Mouse (Mus musculus): Measurements from ENCODE around the gene Ric8b.

Ric8b gene

DNA sequence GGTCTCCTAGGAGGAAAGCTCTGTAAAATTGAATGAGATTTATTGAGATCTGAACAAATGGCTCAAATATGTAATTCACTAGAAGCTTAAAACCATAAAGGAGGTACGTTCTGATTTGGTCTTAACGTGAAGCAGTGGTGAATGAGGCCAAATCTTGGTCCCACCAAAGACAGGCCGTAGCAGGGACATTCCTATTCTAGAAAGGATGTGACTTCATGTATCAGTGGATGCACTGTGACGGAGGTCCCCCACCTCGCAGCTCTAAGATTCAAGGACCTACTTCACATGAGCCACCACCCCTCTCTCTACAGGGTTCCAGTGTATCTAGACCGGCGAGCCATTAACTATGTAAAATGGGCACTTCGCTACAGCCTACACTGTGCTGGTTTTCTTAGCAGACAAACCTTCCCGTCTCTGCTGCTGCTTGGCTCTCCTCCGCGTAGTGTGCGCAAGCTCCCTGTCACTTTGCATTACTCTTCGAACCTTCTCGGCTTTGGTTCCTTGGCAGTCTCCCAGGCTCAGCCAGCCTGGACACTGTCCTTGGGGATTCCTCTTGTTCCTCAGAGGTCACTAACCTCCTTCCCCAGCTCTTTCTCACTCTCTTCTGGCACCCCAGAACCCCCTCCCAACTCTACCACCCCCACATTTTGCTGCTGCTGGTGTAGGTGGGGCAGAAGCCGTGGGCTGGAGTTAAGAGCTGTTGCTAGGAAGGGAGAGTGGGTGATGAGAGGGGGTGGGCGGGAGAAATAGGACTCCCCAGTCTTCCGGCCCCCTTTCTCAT is 8.2 kb upstream of the Ric8b start:
- DNase-seq (ENCODE audit: low read depth) = no peak

DNA sequence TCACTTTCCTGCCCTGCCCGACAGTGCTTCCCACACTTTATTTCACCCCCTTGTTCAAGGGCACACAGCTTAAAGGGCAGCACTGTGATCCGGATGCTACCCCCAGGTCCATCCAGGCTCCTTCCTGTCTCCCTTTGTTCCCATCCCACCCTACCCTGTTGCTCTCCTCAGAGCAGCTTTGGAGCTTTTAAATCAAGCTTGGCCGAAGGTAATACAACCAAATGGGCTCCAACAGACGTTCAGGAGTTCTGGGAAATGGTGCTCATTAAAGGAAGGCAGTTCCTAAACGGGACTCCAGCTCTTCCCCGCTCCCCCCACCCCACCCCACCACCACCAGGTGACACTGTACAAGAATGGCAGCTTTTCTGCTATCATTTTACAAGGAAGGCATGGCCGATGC is 7.2 kb upstream of the Ric8b start:
- no peak for DNase-seq (ENCODE audit: low read depth)

DNA sequence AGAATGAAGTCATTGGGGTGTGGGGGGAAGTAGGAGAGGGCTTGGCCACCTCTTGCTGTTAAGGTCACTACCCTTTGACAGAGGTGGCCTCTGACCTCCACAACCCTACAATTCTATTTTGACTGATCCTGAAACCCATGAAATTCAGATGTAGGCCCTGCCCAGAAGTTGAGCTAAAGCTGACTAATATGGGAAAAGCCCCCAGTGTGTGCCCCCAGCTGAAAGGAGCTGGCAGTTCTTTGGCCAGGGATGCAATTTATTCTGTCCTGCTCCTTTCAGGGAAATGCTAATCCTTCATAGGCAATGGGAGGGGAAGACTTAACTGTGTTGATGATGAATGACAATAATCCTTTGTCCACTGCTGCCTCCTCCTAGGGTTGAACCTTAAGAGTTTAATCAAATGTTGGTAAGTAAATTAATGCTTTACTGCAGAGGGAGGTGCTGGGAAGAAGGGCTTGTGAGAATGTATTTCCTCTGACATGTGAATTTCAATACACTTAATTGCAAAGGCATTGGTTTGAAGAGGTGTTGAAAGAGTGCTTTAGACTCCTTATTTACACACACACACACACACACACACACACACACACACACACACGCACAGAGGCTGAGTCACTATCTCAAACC is 6.5 kb upstream of the Ric8b start:
- DNase-seq (ENCODE audit: low read depth) = no peak

DNA sequence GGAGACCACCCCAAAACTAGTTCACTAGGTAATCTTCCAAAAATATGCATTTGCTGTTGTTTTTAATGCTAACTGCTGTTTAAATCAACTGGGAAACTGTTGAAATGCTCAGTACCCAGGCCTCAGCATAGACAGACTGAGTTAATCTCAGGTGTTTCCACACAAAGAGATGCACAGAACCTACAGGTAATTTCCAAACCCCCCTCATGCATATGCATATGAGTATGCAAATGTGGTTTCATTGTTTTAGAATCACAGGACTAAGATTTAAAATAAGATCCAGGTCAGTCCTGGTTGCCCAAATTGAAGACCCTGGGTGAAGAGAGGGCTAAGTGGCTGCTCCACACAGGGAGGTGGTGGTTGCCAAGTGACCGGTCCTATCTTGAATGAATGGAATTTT is 4.3 kb upstream of the Ric8b start:
- no peak for DNase-seq (ENCODE audit: low read depth)

DNA sequence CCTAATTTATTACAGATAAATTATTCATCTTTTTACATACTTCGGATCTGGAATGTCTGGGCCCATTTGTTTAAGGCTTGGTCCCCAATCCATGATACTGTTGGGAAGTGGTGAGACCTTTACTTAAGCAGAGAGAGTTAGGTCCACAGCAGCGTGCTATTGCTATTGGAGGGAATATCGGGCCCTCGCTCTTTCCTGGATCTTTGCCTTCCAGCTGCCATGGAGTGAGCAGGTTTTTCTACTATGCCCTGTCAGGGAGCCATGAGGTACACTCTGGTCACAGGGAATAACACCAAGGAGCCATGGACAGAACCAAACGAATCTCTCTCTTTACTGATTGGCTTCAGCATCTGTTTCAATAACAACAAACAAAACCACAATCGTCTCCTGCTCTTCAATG is 1.9 kb upstream of the Ric8b start:
- DNase-seq (ENCODE audit: low read depth) = no peak

DNA sequence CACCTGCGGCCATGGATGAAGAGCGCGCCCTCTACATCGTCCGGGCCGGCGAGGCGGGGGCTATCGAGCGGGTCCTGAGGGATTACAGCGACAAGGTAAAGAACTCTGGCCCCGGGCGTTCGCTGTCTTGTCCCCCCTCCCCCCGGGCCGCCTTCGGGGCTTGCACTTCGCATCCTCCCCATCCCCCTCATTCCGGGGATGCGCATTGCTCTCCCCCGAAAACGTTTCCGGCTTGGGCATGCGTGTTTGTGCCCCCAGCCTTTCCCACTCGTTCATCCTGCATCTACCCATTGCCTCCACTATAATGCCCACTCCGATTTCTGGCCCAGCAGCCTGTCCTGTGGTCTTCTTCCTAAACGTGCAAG is 297 bp downstream of the Ric8b start:
- DNase-seq (ENCODE audit: low read depth) = no peak

DNA sequence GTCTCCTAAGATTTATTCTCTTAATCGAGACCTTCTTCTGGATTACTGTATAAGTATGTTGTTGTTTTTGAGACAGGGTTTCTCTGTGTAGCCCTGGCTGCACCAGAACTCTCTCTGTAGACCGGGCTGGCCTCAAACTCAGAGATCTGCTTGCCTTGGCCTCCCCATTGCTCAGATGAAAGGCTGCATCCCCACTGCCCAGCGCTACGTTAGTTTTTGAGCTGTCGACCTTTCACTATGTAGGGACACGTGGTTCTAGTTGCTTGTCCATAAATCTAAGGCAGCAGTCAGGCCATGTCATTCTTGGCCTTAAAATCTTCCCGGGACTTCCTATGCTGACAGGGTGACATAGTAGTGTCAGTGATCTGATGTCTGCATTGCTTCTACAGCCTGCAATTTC is 8.9 kb downstream of the Ric8b start:
- no peak for DNase-seq (ENCODE audit: low read depth)

DNA sequence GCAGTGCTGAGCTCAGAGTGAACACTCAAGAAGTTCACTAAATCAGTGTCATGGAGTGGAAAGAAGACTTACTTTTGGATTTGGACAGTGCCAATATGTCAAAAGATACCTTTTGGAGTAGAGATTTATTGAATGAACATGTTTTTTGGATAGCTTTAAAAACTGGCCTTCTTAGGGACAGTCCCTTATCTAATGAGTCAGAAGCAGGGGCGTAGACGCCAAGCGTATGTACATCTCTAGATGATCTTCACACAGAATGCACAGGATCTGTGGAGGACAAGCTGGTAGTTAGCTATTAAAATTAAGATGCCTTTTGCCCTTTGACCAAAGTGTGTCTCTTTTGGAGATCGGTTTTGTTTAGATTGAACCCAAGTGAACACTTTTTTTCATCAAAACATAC is 9.5 kb downstream of the Ric8b start:
- DNase-seq (ENCODE audit: low read depth) = no peak

DNA sequence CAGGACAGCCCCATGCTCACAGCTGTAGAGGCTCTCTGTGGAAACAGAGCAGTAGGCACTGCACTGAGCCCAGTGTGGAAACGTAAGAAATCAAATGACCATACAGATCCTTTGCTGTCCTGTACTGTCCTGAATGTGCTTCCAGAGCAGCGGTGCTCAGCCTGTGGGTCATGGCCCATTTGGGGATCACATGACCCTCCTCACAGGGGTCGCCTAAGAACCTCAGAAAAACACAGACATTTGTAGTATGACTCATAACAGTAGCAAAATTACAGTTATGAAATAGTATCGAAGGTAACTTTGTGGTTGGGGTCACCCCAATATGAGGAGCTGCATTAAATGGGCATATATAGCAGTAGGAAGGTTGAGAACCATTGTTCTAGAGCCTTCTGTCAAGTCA is 11.0 kb downstream of the Ric8b start:
- no peak for DNase-seq (ENCODE audit: low read depth)

DNA sequence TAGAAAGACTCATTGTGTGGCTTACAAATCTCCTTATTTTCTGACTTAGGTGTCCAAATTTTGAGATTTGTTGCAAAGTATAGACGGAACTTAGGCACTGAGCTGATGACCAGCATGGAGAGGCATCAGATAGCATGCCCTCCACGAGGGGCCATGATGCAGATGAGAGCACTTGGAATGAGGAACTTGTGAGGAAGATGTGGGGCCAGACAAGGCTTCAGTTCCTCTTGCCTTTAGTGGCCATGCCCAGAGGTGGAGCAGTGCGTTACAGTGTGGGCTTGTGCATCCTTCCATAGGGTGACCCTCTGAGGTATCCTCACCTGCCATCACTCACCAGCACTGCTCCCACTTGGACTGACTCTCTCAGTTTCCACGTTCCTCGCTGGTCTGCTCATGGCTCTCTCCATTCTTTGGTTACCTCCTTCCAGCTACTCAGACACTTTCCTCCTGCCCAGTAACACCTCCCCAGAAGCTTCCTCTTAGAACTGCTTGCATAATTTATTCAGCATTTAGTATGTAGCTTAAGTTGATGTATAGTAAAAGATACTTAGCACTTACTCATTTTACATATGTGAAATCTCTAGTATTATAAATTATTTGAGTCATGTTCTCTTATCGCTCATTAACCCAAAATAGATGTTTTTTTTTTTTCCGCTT is 18.3 kb downstream of the Ric8b start:
- no peak for DNase-seq (ENCODE audit: low read depth)

DNA sequence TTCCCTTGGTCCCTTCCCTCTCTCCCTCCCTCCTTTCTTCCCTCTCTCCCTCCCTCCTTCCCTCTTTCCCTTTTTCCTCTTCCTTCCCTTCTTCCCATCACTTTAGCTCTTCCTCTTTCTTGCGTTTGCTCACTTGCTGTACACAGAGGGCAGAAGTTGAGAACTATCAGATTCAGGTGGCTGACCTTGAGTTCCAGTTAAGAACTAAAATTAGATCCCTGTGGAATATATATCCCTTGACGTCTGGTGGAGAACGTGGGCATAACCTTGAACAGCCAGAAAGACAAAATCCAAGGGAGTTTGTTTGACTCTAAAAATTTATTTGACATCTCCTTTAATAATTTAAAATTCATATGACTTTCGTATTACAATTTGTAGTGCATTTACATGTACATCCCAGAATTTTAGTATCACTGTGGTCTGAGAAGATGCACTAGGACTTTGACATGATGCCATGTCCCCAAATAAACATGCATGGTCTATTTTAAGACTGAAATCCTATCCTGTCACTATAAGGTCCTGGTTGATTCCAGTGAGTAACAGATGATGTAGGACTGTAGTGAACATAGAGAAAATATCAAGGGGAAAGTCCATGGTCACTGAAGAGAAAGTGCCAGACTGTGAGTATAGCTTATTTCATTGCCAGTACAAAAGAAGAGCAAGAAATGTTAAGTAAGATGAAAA is 19.6 kb downstream of the Ric8b start:
- no peak for DNase-seq (ENCODE audit: low read depth)

DNA sequence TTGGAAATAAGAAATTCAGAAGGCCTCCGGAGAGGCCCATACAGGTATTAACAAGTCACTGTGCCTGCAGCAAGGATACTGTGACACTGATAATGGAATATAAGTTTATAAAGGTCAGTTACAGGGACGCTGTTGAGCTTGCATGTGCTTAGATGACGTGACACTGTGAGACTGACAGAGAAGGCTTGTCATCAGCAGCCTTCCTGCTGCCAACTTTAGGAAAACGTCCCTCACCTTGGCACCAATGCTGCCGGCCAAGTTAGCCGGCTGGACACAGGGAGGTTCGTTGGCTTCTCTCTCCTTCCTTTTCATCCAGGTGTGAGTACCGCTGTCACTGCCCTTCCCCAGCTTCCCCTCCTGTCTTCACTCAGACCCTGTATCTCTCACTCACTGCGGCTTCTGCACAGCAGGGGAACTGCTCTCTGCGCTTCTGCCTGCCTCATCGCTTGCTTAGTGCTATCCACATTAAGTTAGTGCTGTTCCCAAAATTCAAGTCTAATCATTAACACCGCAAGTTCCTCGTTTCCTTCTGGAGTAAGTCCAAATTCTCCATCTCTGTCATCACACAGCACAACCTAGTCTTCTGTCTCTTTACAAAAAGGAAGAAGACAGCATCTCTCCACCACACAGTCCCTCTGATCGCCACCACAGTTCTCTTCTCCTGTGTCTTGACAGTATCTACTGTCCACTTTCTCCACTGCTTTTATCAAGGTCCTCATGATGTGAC is 20.8 kb downstream of the Ric8b start:
- DNase-seq (ENCODE audit: low read depth) = no peak

DNA sequence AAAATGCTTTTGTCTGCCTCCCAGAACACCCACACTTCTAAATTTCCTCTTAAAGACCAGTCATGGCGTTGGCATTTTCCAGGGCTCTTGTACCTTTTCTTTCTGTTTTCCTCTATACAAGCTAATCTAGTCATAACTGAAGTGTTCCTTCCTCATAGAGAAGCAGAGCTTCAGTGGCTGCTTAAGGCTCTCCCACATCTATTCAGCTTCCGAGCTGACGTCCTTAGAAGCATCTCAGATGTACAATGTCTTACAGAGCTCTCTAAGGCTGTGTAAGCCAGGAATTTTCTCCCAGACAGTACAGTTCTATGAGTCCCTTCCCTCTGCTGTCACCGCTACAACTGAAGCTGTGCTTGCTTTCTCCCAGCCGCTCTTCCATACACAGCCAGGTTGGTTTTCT is 21.5 kb downstream of the Ric8b start:
- DNase-seq (ENCODE audit: low read depth) = no peak

DNA sequence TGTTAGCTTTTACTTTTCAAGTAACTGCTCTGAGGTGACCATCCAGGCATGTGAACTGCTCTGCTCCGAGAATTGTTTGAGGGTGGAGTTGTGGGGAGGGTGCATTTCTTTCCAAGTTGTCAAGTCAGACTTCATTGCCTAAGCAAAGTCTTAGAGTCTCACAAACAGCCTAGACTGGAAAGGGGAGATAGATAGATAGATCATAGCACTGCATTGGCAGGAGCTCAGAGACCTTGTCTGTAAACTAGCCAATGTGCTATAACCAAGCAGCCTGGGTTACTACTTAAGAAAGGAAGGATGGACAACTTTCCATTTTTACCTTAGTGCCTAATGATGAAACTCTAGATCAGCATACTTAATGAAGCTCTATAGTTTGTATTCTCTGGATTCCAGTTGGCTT is 22.9 kb downstream of the Ric8b start:
- DNase-seq (ENCODE audit: low read depth) = no peak

DNA sequence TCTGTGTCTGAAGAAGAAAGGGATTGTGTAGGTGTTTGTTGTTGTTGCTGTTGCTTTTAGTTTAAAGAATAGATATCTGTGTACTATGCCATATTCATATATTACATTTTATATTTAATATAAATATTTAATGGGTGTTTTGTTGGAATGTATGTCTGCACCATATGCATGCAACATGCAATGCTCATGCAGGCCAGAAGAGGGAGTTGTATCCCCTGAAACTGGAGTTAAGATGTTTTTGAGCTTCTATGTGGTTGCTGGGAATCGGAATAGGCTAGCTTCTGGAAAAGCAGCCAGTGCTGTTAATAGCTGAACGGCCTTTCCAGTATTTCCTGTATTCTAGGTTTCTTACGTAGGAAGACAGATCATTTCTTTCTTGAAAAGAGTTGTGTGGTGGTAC is 28.3 kb downstream of the Ric8b start:
- DNase-seq (ENCODE audit: low read depth) = no peak

DNA sequence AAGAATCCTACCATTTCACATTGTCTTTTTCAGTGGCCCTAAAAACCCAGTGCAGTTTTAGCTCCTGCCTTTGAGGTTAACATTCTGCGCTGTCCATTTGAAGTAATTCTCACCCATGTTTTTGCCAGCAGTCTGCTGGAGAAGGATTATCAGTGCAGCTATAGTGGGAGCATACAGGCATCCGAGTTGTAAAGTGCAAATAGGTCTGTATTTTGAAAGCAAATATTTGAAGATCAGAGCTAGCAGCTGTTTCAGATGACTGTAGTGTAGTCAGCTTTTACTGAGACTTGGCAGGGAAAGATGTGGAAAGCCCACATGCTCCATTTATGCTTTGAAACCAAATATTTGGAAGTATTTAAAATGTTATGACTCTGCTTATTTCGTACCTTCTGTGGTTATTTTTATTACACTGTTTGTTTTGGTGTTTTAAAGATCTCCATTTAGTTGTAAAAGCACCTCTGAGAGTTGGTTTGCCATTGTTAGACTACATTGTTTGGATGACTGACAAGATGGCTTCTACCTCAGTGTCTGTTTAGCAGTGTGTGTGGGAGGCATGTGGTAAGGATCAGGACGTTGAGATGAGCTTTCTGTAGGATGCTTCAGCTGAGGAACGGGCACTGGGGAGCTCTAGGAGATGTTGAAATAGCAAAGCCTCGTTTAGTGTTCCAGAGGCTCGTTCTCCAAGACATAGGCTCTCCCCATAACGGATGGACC is 31.7 kb downstream of the Ric8b start:
- no peak for DNase-seq (ENCODE audit: low read depth)

DNA sequence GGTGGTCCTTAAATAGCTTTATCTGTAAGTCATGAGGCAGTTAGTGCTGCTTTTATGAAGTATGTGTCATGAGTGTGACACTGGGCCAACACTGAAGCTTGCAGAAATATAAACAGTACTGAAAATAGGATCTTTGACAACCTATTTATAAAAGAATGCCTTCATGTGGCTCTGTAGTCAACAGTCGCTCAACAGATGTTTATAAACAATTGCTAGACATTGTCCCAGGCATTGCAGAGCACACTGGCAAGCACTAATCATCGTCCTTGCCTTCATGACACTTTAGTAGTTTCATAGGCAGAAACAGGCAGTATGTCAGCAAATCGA is 32.2 kb downstream of the Ric8b start:
- DNase-seq (ENCODE audit: low read depth) = no peak

DNA sequence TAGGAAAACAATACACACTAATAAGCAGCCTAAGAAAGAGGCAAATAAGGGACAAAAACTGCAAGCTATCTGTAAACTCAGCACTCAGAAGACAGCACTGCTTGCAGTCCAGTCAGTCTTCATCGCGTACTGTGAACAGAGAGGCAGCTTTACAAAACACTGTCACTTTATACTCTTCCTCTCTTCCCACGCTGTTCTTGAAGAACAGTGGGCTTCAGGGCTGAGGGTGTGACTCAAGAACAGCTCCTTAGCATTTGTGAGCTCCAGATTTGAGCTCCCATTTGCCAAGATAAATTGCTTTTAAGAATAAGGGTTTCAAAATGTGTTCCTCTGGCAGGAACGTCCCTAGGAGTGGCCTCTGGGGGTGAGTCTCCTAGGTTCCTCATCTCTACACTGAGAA is 33.0 kb downstream of the Ric8b start:
- DNase-seq (ENCODE audit: low read depth) = no peak

DNA sequence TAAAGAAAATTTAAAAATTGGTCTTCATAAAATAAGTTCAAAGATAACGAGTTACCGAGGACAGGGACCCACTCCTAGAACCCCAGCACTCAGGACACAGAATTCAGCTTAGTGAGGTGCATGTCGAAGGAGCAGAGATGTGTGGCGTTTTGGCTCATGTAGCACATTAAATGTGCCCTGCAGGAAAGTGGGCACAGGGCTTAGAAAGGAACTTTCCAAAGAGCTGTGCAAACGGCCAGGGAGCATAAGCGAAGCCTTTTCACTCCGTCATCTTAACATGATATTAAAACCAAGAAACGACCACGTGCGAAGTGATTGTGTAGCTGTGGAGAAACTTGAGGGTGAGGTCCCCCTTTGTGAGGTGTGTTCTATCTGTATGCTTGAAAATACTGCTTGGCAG is 36.8 kb downstream of the Ric8b start:
- DNase-seq (ENCODE audit: low read depth) = no peak

DNA sequence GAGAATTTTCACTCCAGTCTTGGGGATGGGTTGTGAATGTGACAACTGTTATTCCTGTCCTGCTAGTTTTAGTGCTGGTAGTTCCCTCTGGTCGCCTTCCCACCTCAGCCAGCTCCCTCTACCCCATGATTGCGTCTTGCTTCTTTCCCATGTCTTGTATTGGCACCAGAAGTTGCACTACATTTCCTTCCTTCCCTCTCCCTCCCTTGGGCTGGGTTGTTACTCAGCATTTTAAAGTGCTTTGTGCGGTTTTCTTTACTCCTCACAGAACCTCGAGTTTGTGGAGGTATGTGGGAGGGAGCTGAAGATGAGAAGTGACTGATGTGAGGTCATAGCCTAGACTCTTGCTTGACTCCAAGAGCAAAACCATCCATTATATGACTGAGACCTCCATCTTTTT is 38.8 kb downstream of the Ric8b start:
- DNase-seq (ENCODE audit: low read depth) = no peak

DNA sequence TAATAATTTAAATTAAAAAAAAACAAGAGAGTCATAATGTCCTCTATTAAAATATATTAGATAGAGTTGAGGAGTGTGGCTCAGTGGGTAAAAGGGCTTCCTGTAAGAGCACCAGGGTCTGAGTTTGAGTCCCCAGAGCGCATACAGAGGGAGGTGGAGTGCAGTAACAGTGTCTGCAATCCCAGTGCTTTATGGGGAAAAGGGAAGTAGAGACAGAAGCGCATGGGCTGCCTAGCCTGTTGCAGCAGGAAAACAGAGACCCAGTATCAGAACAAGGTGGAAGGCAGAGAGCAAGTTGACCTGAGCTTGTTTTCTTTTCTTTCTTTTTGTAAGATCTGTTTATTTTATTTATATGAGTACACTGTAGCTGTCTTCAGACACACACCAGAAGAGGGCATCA is 41.2 kb downstream of the Ric8b start:
- DNase-seq (ENCODE audit: low read depth) = no peak

DNA sequence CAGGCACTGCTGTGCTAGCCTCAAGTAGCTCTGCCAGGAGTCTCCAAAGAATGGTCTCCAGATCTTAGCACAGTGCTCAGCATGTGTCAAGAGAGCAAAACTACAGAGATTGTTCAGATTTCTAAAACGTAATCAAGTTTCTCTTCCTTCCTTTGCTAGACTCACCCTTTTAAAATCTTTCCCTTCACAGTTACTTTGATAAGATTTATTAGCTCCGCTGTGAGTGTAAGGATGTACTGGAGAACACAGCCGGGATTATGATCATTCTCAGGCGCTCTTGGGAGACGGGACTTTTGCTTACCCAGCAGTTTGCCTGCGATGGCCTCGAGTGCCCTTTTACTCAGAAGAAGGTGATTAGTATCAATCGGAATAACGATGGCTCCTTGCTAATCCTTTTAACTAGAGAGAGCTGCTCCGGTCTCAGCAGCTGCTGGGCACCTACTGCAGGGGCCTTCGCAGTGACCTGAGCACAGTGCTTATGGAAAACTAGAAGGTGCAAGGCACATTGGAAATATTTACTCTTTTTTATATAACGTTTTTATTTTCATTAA is 43.0 kb downstream of the Ric8b start:
- DNase-seq (ENCODE audit: low read depth) = no peak

Data from c-Kit-positive CD71-negative TER-119-negative erythroid progenitor cells, embryonic 14.5 days (primary cell).